Mouse (Mus musculus) v-Abl transformed pro-B cells (cell line): Measurements from ENCODE around the gene Pdzph1.

Source experiments
- in situ Hi-C, 2 experiments: fragments of 400-800 bp; cut with MboI; formaldehyde crosslinking; loops; one replicate each; pipeline ENCODE4 v1.15.1; 2025; ENCODE audit not compliant: unreplicated experiment in 2 of 2

Gene Pdzph1

DNA sequence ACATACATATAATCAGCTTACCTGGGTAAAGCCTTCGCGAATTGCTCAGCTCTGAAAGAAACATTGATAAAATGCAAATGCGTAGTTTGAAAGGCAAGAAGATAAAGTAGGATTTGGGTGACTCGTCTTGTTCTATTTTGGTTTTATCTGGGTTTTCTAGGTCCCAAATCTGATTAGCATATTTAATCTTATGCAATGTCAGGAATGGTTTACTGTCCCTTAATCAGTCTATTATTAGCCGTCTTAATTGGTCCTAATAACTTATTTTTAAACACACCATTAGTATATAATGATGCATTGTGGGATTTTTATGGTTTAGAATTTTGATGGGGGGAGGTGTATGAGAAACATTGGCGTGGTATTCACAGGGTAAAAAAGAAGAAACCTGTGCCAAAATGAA, at the start of gene Pdzph1:
Gene Pdzph1, minus strand, starts transcription at position 101 of the 400 bp plus-strand sequence.
- in situ Hi-C loops = no loop called here

GRCm38 (mm10) chr17:59039754-59040153, 48.6 kb upstream of the Pdzph1 start:
- in situ Hi-C loops = no loop called here

- in situ Hi-C loops = no loop called here
These were observed 42.3 kb upstream of the Pdzph1 start for GRCm38 (mm10) chr17:59033445-59033844.

DNA sequence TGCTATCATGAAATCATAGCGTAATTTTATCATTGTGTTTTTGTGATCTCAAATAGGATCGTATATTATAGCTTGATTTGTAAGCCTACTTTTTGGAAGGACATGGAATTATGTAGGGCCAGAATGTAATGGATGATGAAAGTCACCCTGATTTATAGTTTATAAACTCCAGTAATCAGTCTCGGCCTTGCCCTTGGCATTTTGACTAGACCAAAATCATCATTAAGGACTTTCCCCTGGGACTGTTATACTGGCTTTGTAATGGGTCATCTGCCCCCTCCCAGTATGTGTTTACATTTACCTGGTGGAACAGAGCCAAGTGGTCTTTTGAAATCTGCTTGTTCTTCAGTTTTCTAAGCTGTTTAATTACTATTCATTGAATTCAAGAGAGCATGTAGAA, 35.2 kb upstream of the Pdzph1 start:
- in situ Hi-C loops = no loop called here

DNA sequence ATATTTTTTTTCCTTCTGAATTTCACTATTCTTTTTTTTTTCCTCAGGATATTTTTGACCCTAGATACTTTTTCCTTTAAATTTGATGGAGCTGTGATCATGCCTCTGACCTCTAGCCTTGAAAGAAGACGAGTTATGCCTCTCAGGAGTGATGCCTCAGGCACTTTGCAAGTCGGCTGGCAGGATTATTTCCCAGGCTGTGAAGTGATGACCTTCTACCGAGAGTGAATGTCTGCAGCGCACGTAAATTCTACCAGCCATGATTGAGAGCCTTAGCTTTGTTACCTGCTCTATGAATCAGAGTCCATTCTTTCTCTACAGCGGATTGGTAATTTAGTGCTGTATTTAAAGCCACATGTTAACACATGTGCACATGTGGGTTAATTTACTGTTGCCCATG, 33.3 kb upstream of the Pdzph1 start:
- in situ Hi-C loops = no loop called here

- in situ Hi-C loops = no loop called here
These were observed 32.8 kb upstream of the Pdzph1 start for GRCm38 (mm10) chr17:59023971-59024370.

DNA sequence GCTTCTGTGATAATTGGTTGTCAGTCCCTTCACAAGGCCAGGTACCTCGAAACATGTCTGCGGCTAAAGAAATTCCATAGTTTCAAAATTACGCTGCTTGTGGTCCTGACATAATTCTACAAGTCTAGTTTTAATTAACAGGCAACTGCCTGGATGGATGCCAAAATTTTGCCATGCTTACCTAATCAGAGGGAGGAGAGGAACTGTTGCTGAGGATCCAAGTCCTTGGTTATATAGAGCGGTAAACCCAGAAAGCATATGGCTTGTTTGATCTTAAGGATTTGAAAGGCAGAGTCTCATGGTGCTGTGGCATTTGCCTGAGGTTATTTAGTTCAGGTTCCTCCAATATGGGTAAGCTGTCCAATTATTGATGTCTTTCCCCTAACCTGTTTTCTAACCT, 27.5 kb upstream of the Pdzph1 start:
- in situ Hi-C loops = no loop called here

DNA sequence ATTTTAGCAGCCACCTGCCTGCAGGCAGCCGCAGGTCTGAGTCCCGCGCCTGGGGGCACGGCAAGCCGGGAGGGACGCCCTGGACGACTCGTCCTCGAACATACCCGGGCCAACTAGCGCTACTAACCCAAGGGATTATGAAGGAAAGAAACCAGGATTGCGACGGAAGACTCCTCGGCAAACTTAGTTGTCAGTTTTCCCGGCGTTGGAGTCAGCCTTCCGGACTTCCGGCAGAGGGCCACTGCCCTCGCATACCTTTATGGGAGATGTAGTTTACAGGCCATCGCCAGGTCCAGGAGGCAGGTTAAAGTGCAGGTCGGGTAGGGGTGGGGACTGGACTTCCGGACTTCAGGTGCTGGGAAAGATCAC, 21.9 kb upstream of the Pdzph1 start, which contains the start of gene Nudt12:
Gene Nudt12, minus strand, starts transcription at position 282 of the 369 bp plus-strand sequence.
- in situ Hi-C loops = no loop called here

GRCm38 (mm10) chr17:59012421-59013090, 21.4 kb upstream of the Pdzph1 start:
- in situ Hi-C loops = no loop called here

DNA sequence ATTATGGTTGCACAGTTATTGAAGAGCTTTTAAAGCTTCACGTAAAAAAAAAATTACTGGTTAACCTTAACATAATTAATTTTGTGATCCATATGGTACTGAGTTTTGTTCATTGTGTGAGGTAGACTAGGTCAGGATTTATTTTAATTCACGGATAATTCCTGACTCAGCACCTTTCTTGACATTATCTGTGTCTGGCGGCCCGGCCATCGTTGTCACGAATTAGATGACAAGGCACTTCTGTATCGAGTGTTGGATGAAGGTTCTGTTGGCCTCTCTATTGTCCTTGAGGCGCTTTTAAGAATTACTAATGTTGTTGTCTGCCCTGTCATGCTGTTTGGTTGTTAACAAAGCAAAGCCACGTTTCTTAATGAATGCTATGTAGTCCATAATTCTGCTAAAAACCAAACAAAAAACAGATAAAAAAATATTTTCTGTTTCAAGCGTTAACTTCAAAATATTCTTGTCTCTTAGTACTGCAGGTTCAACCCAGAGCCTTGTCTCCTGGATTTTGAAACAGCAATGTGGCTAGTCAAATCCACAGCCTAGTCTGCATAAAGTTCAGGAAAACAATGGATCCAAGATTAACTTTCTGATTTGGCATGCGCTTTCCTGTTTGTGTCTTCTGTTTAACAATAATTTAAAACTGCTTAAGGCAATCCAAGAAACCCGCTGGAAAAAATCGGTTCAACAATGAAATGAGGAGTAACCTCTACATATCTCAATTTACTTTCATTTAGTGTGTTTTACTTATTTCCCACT, 20.6 kb upstream of the Pdzph1 start:
- in situ Hi-C loops = no loop called here

GRCm38 (mm10) chr17:58973237-58973636, 17.9 kb downstream of the Pdzph1 start:
- in situ Hi-C loops = no loop called here

DNA sequence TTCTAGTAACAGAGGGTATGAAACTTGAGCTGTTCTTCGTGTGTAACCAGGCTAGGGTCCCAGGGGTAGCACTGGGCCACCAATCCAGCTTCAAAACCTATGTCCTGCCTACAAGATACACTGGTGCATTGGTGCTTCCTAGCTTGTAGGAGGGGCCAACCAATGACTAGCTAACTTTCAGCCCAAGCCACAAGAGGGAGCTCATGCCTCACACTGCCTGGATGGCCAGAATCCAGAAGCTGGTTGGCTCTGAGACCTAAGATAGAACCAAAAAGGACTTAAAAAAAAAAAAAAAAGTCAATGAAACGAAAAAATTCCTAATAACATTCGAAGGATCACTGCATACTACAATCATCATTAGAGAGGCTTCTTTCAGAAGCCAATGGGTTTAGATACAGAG, 31.3 kb downstream of the Pdzph1 start:
- in situ Hi-C loops = no loop called here

- in situ Hi-C loops = no loop called here
These were observed 34.1 kb downstream of the Pdzph1 start for GRCm38 (mm10) chr17:58957055-58957454.

- in situ Hi-C loops = no loop called here
These were observed 48.0 kb downstream of the Pdzph1 start for GRCm38 (mm10) chr17:58943015-58943822.

DNA sequence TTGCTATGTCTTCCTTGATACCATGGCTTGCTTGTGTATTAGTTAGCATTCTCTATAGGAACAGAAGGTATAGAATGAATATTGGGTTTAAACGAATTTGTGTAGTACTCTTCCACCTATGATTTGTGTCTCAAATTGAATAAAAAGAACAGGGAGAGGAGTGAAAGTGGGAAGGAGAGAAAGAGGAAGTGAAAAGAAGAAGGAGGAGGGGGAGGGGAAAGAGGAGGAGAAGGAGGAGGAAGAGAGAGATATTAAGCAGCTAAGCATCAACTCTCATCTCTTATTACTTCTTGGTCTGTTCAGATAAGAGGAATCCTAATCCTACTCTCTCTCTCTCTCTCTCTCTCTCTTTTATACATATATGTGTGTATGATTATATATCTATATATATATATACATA, 52.6 kb downstream of the Pdzph1 start:
- in situ Hi-C loops = no loop called here

- in situ Hi-C loops = no loop called here
These were observed 53.6 kb downstream of the Pdzph1 start for GRCm38 (mm10) chr17:58937533-58937932.

GRCm38 (mm10) chr17:58932983-58933280, 58.2 kb downstream of the Pdzph1 start:
- in situ Hi-C loops = no loop called here

GRCm38 (mm10) chr17:58932279-58932982, 58.7 kb downstream of the Pdzph1 start:
- in situ Hi-C loops = no loop called here

DNA sequence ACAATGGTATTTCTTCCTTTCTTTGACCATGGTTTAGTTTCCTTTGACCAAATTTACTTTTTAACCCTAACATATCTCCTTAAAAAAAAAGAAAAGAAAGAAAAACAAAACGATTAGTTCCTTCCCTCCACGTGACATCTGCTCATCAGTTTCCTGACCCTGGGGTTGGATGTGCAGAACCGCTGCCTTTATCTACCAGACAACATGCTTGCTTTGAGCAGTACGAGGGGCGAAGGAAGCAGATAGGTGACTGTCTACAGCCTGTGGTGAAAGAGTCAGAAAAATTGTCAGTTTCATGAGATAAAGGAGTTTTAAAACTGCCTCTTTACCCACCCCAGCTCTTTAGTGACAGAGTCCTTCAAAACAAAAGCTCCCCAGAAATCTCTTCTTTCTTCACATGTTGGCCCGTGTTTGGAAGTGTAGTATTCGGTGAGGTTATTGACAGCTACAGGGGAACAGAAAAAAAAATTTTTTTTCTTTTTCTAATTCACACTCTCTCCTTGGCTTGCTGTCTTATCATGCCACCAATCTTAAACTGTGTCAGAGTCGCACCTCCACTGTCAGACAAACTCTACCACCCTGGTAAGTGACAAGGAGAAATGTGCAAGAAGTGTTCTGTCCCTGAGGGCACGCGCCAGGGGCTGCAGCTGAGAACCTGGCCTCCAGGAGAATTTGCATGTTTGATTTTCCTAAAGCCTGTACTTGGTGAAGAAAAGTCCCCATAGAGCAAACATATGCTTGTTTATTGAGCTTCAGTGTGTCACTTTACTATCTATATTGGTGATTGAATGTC, 66.2 kb downstream of the Pdzph1 start:
- in situ Hi-C loops = loop anchor here (25.0 kb wide), 2 partner anchors 1588 to 1938 kb away; partner anchors contain the start of genes Acer1 (in 2 of the 2), Alkbh7 (in 2 of the 2) and Clpp (in 2 of the 2)
